Mouse (Mus musculus): Measurements from ENCODE around the gene Amhr2. TPM values are rescaled to one million over a fixed set of nuclear protein-coding genes. Genes with fewer than 3 reads are reported as not detected.

Gene Amhr2
- 1 to 10 TPM in 1 of 2 experiments, not detected in 1; 2.0 TPM for total RNA-seq (2023)

DNA sequence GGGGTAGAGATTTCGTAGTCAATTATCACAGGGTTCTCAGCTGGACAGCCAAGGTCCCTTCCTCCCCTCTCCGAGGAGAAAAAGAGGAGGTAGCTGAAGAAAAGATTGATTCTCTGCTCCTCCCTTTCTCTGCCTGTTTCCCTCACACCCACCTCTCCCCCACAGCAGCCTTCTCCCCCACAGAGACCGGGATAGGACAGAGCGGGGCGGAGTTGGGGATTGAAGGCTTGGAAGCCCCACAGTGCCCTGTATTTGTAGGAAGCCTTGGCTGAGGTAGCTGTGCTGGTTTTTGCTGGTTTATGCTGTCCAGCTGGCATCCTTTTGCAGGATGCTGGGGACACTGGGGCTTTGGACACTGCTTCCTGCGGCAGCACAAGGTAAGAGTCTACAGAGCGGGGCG, at the start of gene Amhr2:
TSS of gene Amhr2 (plus strand) at position 222 of the 400 bp plus-strand sequence.

DNA sequence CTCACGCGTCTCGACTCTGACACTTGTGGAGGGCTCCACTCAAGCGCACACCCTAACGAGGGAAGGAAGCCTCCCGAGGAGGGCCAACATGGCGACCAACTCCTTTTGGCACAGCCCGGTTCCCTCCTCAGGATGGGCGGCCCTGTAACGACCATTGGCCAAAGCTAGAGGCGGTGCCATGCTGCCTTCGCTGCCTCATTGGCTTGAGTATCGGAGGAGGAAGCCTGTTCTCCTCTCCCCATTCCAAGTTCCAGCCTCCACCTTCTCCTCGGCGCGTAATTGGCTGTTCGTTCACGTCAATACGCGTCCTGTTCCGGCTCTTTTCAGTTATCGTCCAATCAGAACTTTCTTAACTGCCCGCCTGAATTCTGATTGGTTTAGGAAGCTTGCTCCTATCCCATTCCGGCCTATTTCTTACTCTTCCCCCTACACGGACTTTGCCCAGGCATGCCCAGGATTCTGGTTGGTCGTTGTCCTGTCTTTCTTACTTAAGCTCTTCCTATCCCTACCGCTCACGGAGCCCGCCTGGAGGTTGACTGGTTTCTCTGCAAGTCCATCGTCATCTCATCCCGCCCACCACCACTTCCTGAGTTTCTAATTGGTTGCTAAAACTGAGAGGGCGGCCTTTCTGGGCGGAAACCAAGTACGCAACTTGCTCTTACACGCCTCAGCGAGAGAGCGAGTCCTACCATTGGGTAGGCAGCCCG, 39.5 kb upstream of the Amhr2 start, which contains the start of gene Sp1:
TSS of gene Sp1 (plus strand) at position 655 of the 707 bp plus-strand sequence.

DNA sequence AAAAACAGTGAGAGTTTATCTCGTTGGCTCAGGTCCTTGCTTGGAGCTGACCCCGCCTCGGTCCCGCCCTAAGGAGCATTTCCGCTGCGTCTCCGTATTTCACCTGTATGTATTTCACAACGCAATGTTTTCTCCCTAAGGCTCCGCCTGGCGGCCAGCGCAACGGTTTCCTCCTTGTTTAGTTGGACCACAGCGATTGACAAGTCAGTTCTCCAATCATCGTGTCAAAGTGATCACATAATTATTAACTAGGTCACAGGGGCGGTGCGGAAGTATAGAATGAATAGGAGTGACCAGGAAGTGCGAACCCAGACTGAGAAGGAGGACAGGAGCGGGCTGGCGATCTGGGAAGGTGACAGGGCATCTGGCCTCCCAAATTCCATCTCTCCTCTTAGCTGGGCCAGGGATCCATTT, 13.7 kb downstream of the Amhr2 start, which contains the start of gene Prr13:
TSS of gene Prr13 (plus strand) at position 125 of the 414 bp plus-strand sequence.

DNA sequence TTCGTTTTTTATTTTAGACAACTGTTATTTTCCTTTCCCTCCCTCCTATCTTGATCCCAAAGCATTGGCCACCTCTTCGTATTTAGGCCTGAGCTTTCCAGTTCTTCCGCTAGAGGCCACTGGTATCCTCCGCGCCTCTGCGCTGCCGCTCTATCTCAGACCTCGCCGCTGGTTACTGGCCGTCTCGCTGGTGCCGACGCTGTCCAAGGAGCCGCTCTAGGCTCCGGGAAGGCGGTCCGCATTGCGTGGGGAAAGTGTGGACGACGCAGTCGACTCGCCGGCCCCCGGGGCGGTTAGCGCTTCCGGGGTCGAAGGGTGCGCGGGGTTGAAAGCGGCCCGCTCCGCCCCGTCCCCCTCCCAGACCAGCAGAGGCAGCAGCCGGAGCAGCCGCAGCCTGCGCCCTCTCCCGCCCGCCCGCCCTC, 25.0 kb downstream of the Amhr2 start, which contains the start of gene Pcbp2:
TSS of gene Pcbp2 (plus strand) at position 357 of the 422 bp plus-strand sequence.

DNA sequence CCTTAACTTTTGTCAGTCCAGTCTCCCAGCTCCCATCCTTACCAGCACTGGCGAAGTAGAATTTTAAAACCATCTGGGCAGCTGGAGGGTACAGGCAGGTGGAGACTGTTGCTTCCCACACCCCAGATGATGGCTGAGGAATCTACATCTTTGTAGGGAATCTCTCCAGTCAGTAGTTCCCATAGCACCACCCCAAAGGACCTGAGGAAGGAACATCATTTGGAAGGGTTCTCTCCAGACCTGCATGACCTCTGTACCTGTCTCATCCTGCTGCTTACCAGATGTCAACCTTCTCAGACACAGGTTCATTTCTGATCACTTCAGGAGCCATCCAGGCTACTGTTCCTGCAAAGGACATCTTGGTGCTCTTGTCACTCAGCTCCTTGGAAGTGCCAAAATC, 58.3 kb downstream of the Amhr2 start, which contains the start of gene Gm10337:
TSS of gene Gm10337 (plus strand) at position 276 of the 400 bp plus-strand sequence.

Other genes starting within 250 kb of the Amhr2 start
- gene Zfp740, start 242.1 kb upstream of the Amhr2 start, total RNA-seq (2023) = 10 to 100 TPM; 74.2 to 76.8 TPM
- gene Csad, start 240.6 kb upstream of the Amhr2 start, total RNA-seq (2023) = 10 to 100 TPM; 16.8 to 20.8 TPM
- 100 to 1,000 TPM; 220 to 236 TPM for gene Itgb7, start 213.4 kb upstream of the Amhr2 start, total RNA-seq (2023)
- 10 to 100 TPM; 41.1 to 42.1 TPM for gene Rarg, start 187.8 kb upstream of the Amhr2 start, total RNA-seq (2023)
- not detected for gene Gm9918, start 174.8 kb upstream of the Amhr2 start, total RNA-seq (2023)
- gene Mfsd5, start 165.9 kb upstream of the Amhr2 start, total RNA-seq (2023) = 10 to 100 TPM; 34.6 to 35.3 TPM
- 10 to 100 TPM; 46.9 to 47.3 TPM for gene Espl1, start 149.1 kb upstream of the Amhr2 start, total RNA-seq (2023)
- 100 to 1,000 TPM; 250 to 257 TPM for gene Pfdn5, start 119.3 kb upstream of the Amhr2 start, total RNA-seq (2023)
- gene Myg1, start 113.7 kb upstream of the Amhr2 start, total RNA-seq (2023) = 10 to 100 TPM; 33.5 to 38.1 TPM
- gene Aaas, start 94.6 kb upstream of the Amhr2 start, total RNA-seq (2023) = 10 to 100 TPM; 34.6 to 43.0 TPM
- gene Sp7, start 78.2 kb upstream of the Amhr2 start, total RNA-seq (2023) = under 1 TPM; 0.68 to 0.84 TPM
- 100 to 1,000 TPM; 108 to 111 TPM for gene Sp1, start 39.2 kb upstream of the Amhr2 start, total RNA-seq (2023)
- gene Prr13, start 13.7 kb downstream of the Amhr2 start, total RNA-seq (2023) = 100 to 1,000 TPM; 305 to 384 TPM
- gene Pcbp2, start 25.2 kb downstream of the Amhr2 start, total RNA-seq (2023) = 100 to 1,000 TPM; 519 to 536 TPM
- gene Gm10337, start 58.4 kb downstream of the Amhr2 start, total RNA-seq (2023) = 1 to 10 TPM; 4.9 to 5.8 TPM
- under 1 TPM; 0.26 to 0.42 TPM for gene Map3k12, start 71.7 kb downstream of the Amhr2 start, total RNA-seq (2023)
- 10 to 100 TPM; 18.1 to 18.4 TPM for gene Tarbp2, start 72.8 kb downstream of the Amhr2 start, total RNA-seq (2023)
- 1 to 10 TPM; 5.3 to 7.1 TPM for gene Npff, start 79.6 kb downstream of the Amhr2 start, total RNA-seq (2023)
- gene Gm28047, start 179.7 kb downstream of the Amhr2 start, total RNA-seq (2023) = under 1 TPM in 1 of 2 experiments, not detected in 1; 0.86 TPM
- gene Atf7, start 180.1 kb downstream of the Amhr2 start, total RNA-seq (2023) = 10 to 100 TPM; 69.5 to 74.2 TPM
- 1 to 10 TPM; 2.3 to 2.8 TPM for gene Atp5g2, start 227.0 kb downstream of the Amhr2 start, total RNA-seq (2023)